Mouse (Mus musculus): ENCODE results near the gene Gm4969. TPM values are rescaled to one million over a fixed set of nuclear protein-coding genes. Genes with fewer than 3 reads are reported as not detected.

Gene Gm4969
- polyA plus RNA-seq, 1 experiment from 2014 or later: 1.6 TPM

GRCm38 (mm10) chr7:19091913-19092312, 26.3 kb downstream of the Gm4969 start:
- Histone ChIP-seq H3K27ac (peak overlapping the region; percentile 39; the same call in 1 of the 2 replicates), H3K9ac (replicated peaks) (peak overlapping the region; percentile 11; the same call in 1 of the 2 replicates)
- no peak for ATAC-seq

GRCm38 (mm10) chr7:19088813-19089212, 29.4 kb downstream of the Gm4969 start:
- 43% methylated on average over 10 of the region's 10 CpGs for whole genome bisulfite sequencing
- no peak for ATAC-seq
- peaks cover 28% of the 10 kb centered on the region for H3K27me3 ChIP-seq
- no peak overlapping the region for H3K4me3 ChIP-seq (replicated peaks)
- H3K9ac ChIP-seq (replicated peaks): no peak overlapping the region
- no peak overlapping the region for H3K27ac ChIP-seq
- peaks cover 60% of the 10 kb centered on the region for H3K36me3 ChIP-seq
- peaks cover 38% of the 10 kb centered on the region for H3K4me1 ChIP-seq (replicated peaks)
- no peak overlapping the region for H3K4me2 ChIP-seq (replicated peaks)
- H3K9me3 ChIP-seq: no peaks in the 10 kb centered on the region

More at GRCm38 (mm10) chr7:19091913-19092312, 26.3 kb downstream of the Gm4969 start:
- no peaks in the 10 kb centered on the region for H3K9me3 ChIP-seq
- 0 out of 2 replicates have a peak overlapping the region, but pooled peaks have one; percentile 63 for H3K4me3 ChIP-seq (replicated peaks)
- H3K27me3 ChIP-seq: peaks cover 38% of the 10 kb centered on the region
- WGBS: 23% methylated on average over 12 of the region's 17 CpGs
- H3K4me2 ChIP-seq (replicated peaks): peak overlapping the region; percentile 98; the same call in 1 of the 2 replicates
- peaks cover 51% of the 10 kb centered on the region for H3K4me1 ChIP-seq (replicated peaks)
- peaks cover 48% of the 10 kb centered on the region for H3K36me3 ChIP-seq

- H3K4me1 ChIP-seq (replicated peaks): peaks cover 25% of the 10 kb centered on the region
- H3K4me3 ChIP-seq (replicated peaks): no peak overlapping the region
- no peak overlapping the region for H3K9ac ChIP-seq (replicated peaks)
- no peak overlapping the region for H3K4me2 ChIP-seq (replicated peaks)
- WGBS: 58% methylated on average over 18 of the region's 18 CpGs
- H3K27me3 ChIP-seq: peaks cover 20% of the 10 kb centered on the region
- no peak for ATAC-seq
- peaks cover 75% of the 10 kb centered on the region for H3K36me3 ChIP-seq
- no peak overlapping the region for H3K27ac ChIP-seq
- H3K9me3 ChIP-seq: no peaks in the 10 kb centered on the region
Measured at GRCm38 (mm10) chr7:19086760-19087159, 31.4 kb downstream of the Gm4969 start.

GRCm38 (mm10) chr7:19086042-19086441, 32.1 kb downstream of the Gm4969 start:
- Histone ChIP-seq H3K4me1 (replicated peaks) (peaks cover 25% of the 10 kb centered on the region), H3K4me2 (replicated peaks) (no peak overlapping the region), H3K4me3 (replicated peaks) (no peak overlapping the region), H3K36me3 (peaks cover 76% of the 10 kb centered on the region), H3K9me3 (no peaks in the 10 kb centered on the region), H3K27me3 (peaks cover 13% of the 10 kb centered on the region), H3K27ac (no peak overlapping the region), H3K9ac (replicated peaks) (no peak overlapping the region)
- no peak for ATAC-seq
- 14% methylated on average over 14 of the region's 14 CpGs for WGBS

DNA sequence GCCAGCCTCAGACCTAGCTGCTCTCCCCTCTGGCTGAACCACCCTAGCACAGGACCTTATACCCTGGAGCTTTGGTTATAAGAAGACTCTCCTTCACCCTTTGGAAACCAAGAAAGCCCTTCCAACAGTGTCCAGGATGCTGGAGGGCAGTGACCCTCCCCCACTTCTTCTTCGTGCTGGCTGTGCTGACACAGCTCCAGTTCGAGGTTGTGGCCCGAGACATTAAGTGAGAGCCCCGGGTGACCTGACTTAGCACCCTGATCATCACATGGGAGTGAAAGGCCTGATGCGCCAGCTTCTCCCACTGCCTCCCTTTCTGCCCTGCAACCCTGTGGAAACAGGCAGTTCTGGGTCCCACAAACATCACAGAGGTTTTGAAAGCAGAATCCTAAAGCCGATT, 32.7 kb downstream of the Gm4969 start:
- Histone ChIP-seq H3K9ac (replicated peaks) (0 out of 2 replicates have a peak overlapping the region, but pooled peaks have one; percentile 8), H3K4me2 (replicated peaks) (no peak overlapping the region), H3K4me3 (replicated peaks) (no peak overlapping the region), H3K27me3 (peaks cover 7% of the 10 kb centered on the region; the same call in 1 of the 2 replicates), H3K27ac (no peak overlapping the region), H3K4me1 (replicated peaks) (peaks cover 25% of the 10 kb centered on the region), H3K9me3 (no peaks in the 10 kb centered on the region), H3K36me3 (peaks cover 76% of the 10 kb centered on the region)
- WGBS: 12% methylated on average over 6 of the region's 6 CpGs
- ATAC-seq: no peak

GRCm38 (mm10) chr7:19084921-19085473, 33.2 kb downstream of the Gm4969 start:
- Histone ChIP-seq H3K36me3 (peaks cover 76% of the 10 kb centered on the region), H3K4me2 (replicated peaks) (no peak overlapping the region), H3K4me3 (replicated peaks) (no peak overlapping the region), H3K9ac (replicated peaks) (0 out of 2 replicates have a peak overlapping the region, but pooled peaks have one; percentile 8), H3K27me3 (peaks cover 2% of the 10 kb centered on the region; the same call in 1 of the 2 replicates), H3K9me3 (no peaks in the 10 kb centered on the region), H3K4me1 (replicated peaks) (peaks cover 25% of the 10 kb centered on the region), H3K27ac (no peak overlapping the region)
- ATAC-seq: no peak
- WGBS: 29% methylated on average over 9 of the region's 9 CpGs

GRCm38 (mm10) chr7:19084277-19084771, 33.8 kb downstream of the Gm4969 start:
- no peaks in the 10 kb centered on the region for H3K9me3 ChIP-seq
- no peak overlapping the region for H3K4me3 ChIP-seq (replicated peaks)
- H3K36me3 ChIP-seq: peaks cover 78% of the 10 kb centered on the region
- H3K27ac ChIP-seq: no peak overlapping the region
- ATAC-seq: peak; percentile 5; the same call in 1 of the 2 replicates
- 79% methylated on average over 6 of the region's 6 CpGs for WGBS
- no peaks in the 10 kb centered on the region for H3K27me3 ChIP-seq
- peaks cover 25% of the 10 kb centered on the region for H3K4me1 ChIP-seq (replicated peaks)
- peak overlapping the region; percentile 11; the same call in 1 of the 2 replicates for H3K9ac ChIP-seq (replicated peaks)
- H3K4me2 ChIP-seq (replicated peaks): no peak overlapping the region

- WGBS: 49% methylated on average over 10 of the region's 10 CpGs
- H3K36me3 ChIP-seq: peaks cover 80% of the 10 kb centered on the region
- no peak within 1 kb of the TSS for H3K4me2 ChIP-seq (replicated peaks)
Measured at GRCm38 (mm10) chr7:19083701-19084100, 34.5 kb downstream of the Gm4969 start, which contains the start of gene Dmpk. Gene Dmpk, plus strand, starts transcription at chr7:19083849.

GRCm38 (mm10) chr7:19083096-19083495, 35.1 kb downstream of the Gm4969 start:
- Histone ChIP-seq H3K4me2 (replicated peaks) (no peak overlapping the region), H3K9ac (replicated peaks) (no peak overlapping the region), H3K4me1 (replicated peaks) (peaks cover 27% of the 10 kb centered on the region), H3K27ac (no peak overlapping the region), H3K36me3 (peaks cover 80% of the 10 kb centered on the region), H3K4me3 (replicated peaks) (no peak overlapping the region), H3K27me3 (no peaks in the 10 kb centered on the region), H3K9me3 (no peaks in the 10 kb centered on the region)
- ATAC-seq: no peak
- 59% methylated on average over 6 of the region's 6 CpGs for WGBS

More at GRCm38 (mm10) chr7:19083701-19084100, 34.5 kb downstream of the Gm4969 start, which contains the start of gene Dmpk:
- Histone ChIP-seq H3K4me1 (replicated peaks) (peaks cover 25% of the 10 kb centered on the region), H3K9ac (replicated peaks) (peak within 1 kb of the TSS; percentile 11; the same call in 1 of the 2 replicates), H3K9me3 (no peaks in the 10 kb centered on the region), H3K4me3 (replicated peaks) (no peak within 1 kb of the TSS), H3K27ac (no peak within 1 kb of the TSS), H3K27me3 (no peaks in the 10 kb centered on the region)
- 0 out of 2 replicates have a peak, but pooled peaks have one; percentile 24 for ATAC-seq

- WGBS: 91% methylated on average over 4 of the region's 4 CpGs
- no peaks in the 10 kb centered on the region for H3K27me3 ChIP-seq
- no peak for ATAC-seq
- no peak overlapping the region for H3K4me3 ChIP-seq (replicated peaks)
- H3K4me1 ChIP-seq (replicated peaks): peaks cover 36% of the 10 kb centered on the region
- no peaks in the 10 kb centered on the region for H3K9me3 ChIP-seq
- H3K9ac ChIP-seq (replicated peaks): no peak overlapping the region
- H3K36me3 ChIP-seq: peaks cover 76% of the 10 kb centered on the region
- no peak overlapping the region for H3K4me2 ChIP-seq (replicated peaks)
- H3K27ac ChIP-seq: no peak overlapping the region
Measured at GRCm38 (mm10) chr7:19082171-19082570, 36.0 kb downstream of the Gm4969 start.

DNA sequence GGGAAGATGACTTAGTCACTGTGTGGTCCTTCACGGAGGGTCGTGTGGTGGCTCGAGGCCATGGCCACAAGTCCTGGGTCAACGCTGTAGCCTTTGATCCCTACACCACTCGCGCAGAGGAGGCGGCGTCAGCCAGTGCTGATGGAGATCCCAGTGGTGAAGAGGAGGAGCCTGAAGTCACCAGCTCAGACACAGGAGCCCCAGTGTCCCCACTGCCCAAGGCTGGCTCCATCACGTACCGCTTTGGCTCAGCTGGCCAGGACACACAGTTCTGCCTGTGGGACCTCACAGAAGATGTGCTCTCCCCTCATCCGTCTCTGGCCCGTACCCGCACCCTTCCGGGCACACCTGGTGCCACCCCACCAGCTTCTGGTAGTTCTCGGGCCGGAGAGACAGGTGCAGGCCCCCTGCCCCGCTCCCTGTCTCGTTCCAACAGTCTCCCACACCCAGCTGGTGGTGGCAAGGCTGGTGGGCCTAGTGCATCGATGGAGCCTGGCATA, 37.7 kb downstream of the Gm4969 start:
- ATAC-seq: no peak
- H3K9me3 ChIP-seq: no peaks in the 10 kb centered on the region
- H3K4me1 ChIP-seq (replicated peaks): peaks cover 41% of the 10 kb centered on the region
- peaks cover 69% of the 10 kb centered on the region for H3K36me3 ChIP-seq
- no peaks in the 10 kb centered on the region for H3K27me3 ChIP-seq
- no peak overlapping the region for H3K27ac ChIP-seq
- no peak overlapping the region for H3K4me3 ChIP-seq (replicated peaks)
- no peak overlapping the region for H3K9ac ChIP-seq (replicated peaks)
- WGBS: 90% methylated on average over 19 of the region's 19 CpGs
- H3K4me2 ChIP-seq (replicated peaks): no peak overlapping the region

DNA sequence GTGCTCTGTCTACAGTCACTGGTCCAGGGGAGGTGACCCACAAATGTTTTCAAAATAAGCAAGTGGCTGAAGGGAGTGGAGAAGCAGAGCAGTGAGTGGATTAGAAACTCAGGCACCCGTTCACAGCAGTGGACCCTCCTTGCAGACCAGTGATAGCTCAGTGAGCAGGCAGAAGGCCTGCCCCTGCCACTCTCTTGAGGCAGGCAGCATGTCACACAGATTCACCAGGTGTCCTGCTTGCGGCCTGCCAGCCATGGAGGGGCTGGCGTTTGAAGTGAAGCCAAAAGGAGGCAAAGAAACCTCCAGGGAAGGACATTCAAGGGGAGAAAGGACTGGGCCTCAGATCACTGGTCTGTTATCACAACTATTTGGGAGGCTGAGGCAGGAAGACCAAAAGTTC, 39.4 kb downstream of the Gm4969 start:
- no peak overlapping the region for H3K9ac ChIP-seq (replicated peaks)
- H3K4me3 ChIP-seq (replicated peaks): no peak overlapping the region
- no peak for ATAC-seq
- no peaks in the 10 kb centered on the region for H3K27me3 ChIP-seq
- H3K27ac ChIP-seq: no peak overlapping the region
- 87% methylated on average over 3 of the region's 3 CpGs for WGBS
- peaks cover 60% of the 10 kb centered on the region for H3K36me3 ChIP-seq
- no peak overlapping the region for H3K4me2 ChIP-seq (replicated peaks)
- no peaks in the 10 kb centered on the region for H3K9me3 ChIP-seq
- peaks cover 29% of the 10 kb centered on the region for H3K4me1 ChIP-seq (replicated peaks)

All from midbrain, embryonic 13.5 days (tissue).